ENCODE assay signal across 18 mouse cellular contexts in the genomic region with DNA sequence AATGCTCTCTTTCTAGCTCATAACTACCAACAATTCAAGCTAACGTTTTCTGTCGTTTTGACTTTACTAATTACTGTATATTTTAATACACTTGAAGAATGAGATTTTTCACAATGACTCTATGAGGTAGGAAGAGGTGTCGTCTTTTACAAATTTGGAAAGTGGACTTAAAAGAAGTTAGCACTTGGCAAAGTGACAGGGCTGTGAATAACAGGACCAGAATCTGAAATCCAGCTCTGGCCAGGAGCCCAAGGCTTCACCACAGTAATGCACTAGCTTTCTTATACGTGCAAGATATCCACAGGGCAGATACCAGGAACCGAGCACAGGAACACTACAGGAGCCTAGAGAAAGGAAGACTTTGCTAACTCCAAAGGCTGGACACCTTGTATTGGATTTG. TPM values are rescaled to one million over a fixed set of nuclear protein-coding genes. Genes with fewer than 3 reads are reported as not detected.
DNase-seq lines count a peak whose midpoint lies in the region; ATAC-seq lines count a peak whose summit lies in the region.
"Had no signal": no experiment of that assay in that cellular context is flagged by ENCODE, and none has a peak within 500 bp of the region (broad histone marks: within the 10 kb centered on the region; RNA-seq: fewer than 3 reads in every experiment).

No protein-coding gene starts in this region.

- H3K36me3 ChIP-seq in embryonic facial prominence, embryonic 13.5 days: no peaks in the 10 kb centered on the region
- H3K36me3 ChIP-seq in embryonic facial prominence, embryonic 10.5 days (replicated peaks): no peaks in the 10 kb centered on the region
- H3K36me3 ChIP-seq in intestine, embryonic 14.5 days (ENCODE audit: control insufficient read depth, insufficient read depth, low read length): no peaks in the 10 kb centered on the region
- no peaks in the 10 kb centered on the region for H3K36me3 ChIP-seq in intestine, embryonic 16.5 days (ENCODE audit: control insufficient read depth, insufficient read depth, low read length)
- H3K36me3 ChIP-seq: G1E; intestine, embryonic 15.5 days; lung, embryonic 15.5 days had no signal

- H3K9me3 ChIP-seq in embryonic facial prominence, embryonic 13.5 days: no peaks in the 10 kb centered on the region
- H3K9me3 ChIP-seq in embryonic facial prominence, embryonic 10.5 days: no peaks in the 10 kb centered on the region
- no peaks in the 10 kb centered on the region for H3K9me3 ChIP-seq in intestine, embryonic 14.5 days (ENCODE audit: control insufficient read depth, low read length)
- H3K9me3 ChIP-seq in intestine, embryonic 16.5 days (ENCODE audit: control insufficient read depth, low read length): no peaks in the 10 kb centered on the region
- H3K9me3 ChIP-seq: G1E; intestine, embryonic 15.5 days; lung, embryonic 15.5 days had no signal

- no peak overlapping the region for H3K9ac ChIP-seq in embryonic facial prominence, embryonic 13.5 days
- no peak overlapping the region for H3K9ac ChIP-seq in intestine, embryonic 14.5 days (ENCODE audit: low read length)
- no peak overlapping the region for H3K9ac ChIP-seq in intestine, embryonic 16.5 days (ENCODE audit: low read depth, low read length)
- H3K9ac ChIP-seq: intestine, embryonic 15.5 days; lung, embryonic 15.5 days had no signal

- no peak for DNase-seq in embryonic facial prominence, embryonic 10.5 days (ENCODE audit: low spot score)
- no peak for DNase-seq in intestine, embryonic 14.5 days (ENCODE audit: low spot score)
- peak; percentile 32 for DNase-seq in urinary bladder, postnatal 14 days (ENCODE audit: low spot score)
- no peak for DNase-seq in urinary bladder, adult 18-20 months (ENCODE audit: low spot score in 2 of 2)
- no peak for DNase-seq in lung, postnatal 14 days
- no peak for DNase-seq in cerebellum, adult 9-10 months
- DNase-seq: gastrocnemius, postnatal 36 days; kidney, postnatal 14 days; layer of hippocampus, postnatal 36 days; liver; spleen, adult 18-20 months had no signal

- H3K4me2 ChIP-seq in embryonic facial prominence, embryonic 13.5 days: no peak overlapping the region
- no peak overlapping the region for H3K4me2 ChIP-seq in intestine, embryonic 14.5 days (ENCODE audit: low read length)
- no peak overlapping the region for H3K4me2 ChIP-seq in intestine, embryonic 16.5 days (ENCODE audit: low read depth, low read length)
- H3K4me2 ChIP-seq: intestine, embryonic 15.5 days; lung, embryonic 15.5 days had no signal

- H3K27me3 ChIP-seq in embryonic facial prominence, embryonic 13.5 days: no peaks in the 10 kb centered on the region
- no peaks in the 10 kb centered on the region for H3K27me3 ChIP-seq in embryonic facial prominence, embryonic 10.5 days (replicated peaks; ENCODE audit: low read depth, poor library complexity, severe bottlenecking)
- H3K27me3 ChIP-seq in intestine, embryonic 14.5 days (replicated peaks; ENCODE audit: control insufficient read depth, insufficient read depth, low read length): no peaks in the 10 kb centered on the region
- H3K27me3 ChIP-seq in intestine, embryonic 16.5 days (replicated peaks; ENCODE audit: control insufficient read depth, insufficient read depth, low read length): peaks cover 11% of the 10 kb centered on the region; the same call in 1 of the 2 replicates
- H3K27me3 ChIP-seq: lung, embryonic 15.5 days had no signal

- 61% methylated on average over 5 of the region's 5 CpGs for WGBS in embryonic facial prominence, embryonic 13.5 days
- WGBS in embryonic facial prominence, embryonic 10.5 days: 79% methylated on average over 5 of the region's 5 CpGs
- 46% methylated on average over 5 of the region's 5 CpGs for WGBS in intestine, embryonic 14.5 days
- WGBS in intestine, embryonic 16.5 days: 56% methylated on average over 5 of the region's 5 CpGs

- no peak overlapping the region for H3K4me3 ChIP-seq in embryonic facial prominence, embryonic 13.5 days
- H3K4me3 ChIP-seq in embryonic facial prominence, embryonic 10.5 days: no peak overlapping the region
- no peak overlapping the region for H3K4me3 ChIP-seq in intestine, embryonic 14.5 days (ENCODE audit: low read depth, low read length)
- H3K4me3 ChIP-seq in intestine, embryonic 16.5 days (ENCODE audit: low read length): no peak overlapping the region
- H3K4me3 ChIP-seq: intestine, embryonic 15.5 days; lung, embryonic 15.5 days had no signal

- H3K27ac ChIP-seq in embryonic facial prominence, embryonic 13.5 days: 0 out of 2 replicates have a peak overlapping the region, but pooled peaks have one; percentile 52
- H3K27ac ChIP-seq in embryonic facial prominence, embryonic 10.5 days (replicated peaks): no peak overlapping the region
- peak overlapping the region; percentile 30; the same call in 1 of the 2 replicates for H3K27ac ChIP-seq in intestine, embryonic 14.5 days (ENCODE audit: low read depth)
- H3K27ac ChIP-seq in intestine, embryonic 16.5 days (ENCODE audit: low read length): no peak overlapping the region
- H3K27ac ChIP-seq: intestine, embryonic 15.5 days; lung, embryonic 15.5 days had no signal

- ATAC-seq in embryonic facial prominence, embryonic 13.5 days (ENCODE audit: insufficient number of reproducible peaks, insufficient read depth, low FRiP score, low TSS enrichment, low read depth): no peak
- ATAC-seq in intestine, embryonic 14.5 days (replicated peaks; ENCODE audit: low FRiP score, low TSS enrichment, low read depth): no peak
- no peak for ATAC-seq in intestine, embryonic 16.5 days
- ATAC-seq: intestine, embryonic 15.5 days had no signal

- H3K4me1 ChIP-seq in embryonic facial prominence, embryonic 13.5 days: peaks cover 9% of the 10 kb centered on the region
- H3K4me1 ChIP-seq in embryonic facial prominence, embryonic 10.5 days: peaks cover 6% of the 10 kb centered on the region
- no peaks in the 10 kb centered on the region for H3K4me1 ChIP-seq in intestine, embryonic 14.5 days (replicated peaks; ENCODE audit: control insufficient read depth, insufficient read depth, low read length)
- H3K4me1 ChIP-seq in intestine, embryonic 16.5 days (ENCODE audit: control insufficient read depth, insufficient read depth, low read length): no peaks in the 10 kb centered on the region

RNA-seq across cellular contexts. Expression of gene F3, which starts 17.2 kb away (rescaled TPM):
- 15.6 and 21.2 TPM in 2 replicates for polyA plus RNA-seq in embryonic facial prominence, embryonic 13.5 days (2015; fragmentation: Nextera tagmentation; extraction: Ambion mirVana)
- 12.1 and 12.8 TPM in 2 replicates for polyA plus RNA-seq in embryonic facial prominence, embryonic 10.5 days (2016; fragmentation: Nextera tagmentation; extraction: Ambion mirVana)
- 23.4 and 24.8 TPM in 2 replicates for polyA plus RNA-seq in intestine, embryonic 14.5 days (2014; fragmentation: Nextera tagmentation; extraction: Ambion mirVana)
- 24.7 and 28.6 TPM in 2 replicates for polyA plus RNA-seq in intestine, embryonic 16.5 days (2015; fragmentation: Nextera tagmentation; extraction: Ambion mirVana)
- polyA plus RNA-seq: G1E had no signal

RNA-seq across cellular contexts. Expression of gene 4930432M17Rik, which starts 35.5 kb away (rescaled TPM):
- not detected in 2 replicates for polyA plus RNA-seq in embryonic facial prominence, embryonic 13.5 days (2015; fragmentation: Nextera tagmentation; extraction: Ambion mirVana)
- not detected in 2 replicates for polyA plus RNA-seq in embryonic facial prominence, embryonic 10.5 days (2016; fragmentation: Nextera tagmentation; extraction: Ambion mirVana)
- not detected in 2 replicates for polyA plus RNA-seq in intestine, embryonic 14.5 days (2014; fragmentation: Nextera tagmentation; extraction: Ambion mirVana)
- polyA plus RNA-seq in intestine, embryonic 16.5 days (2015; fragmentation: Nextera tagmentation; extraction: Ambion mirVana): not detected in 2 replicates
- polyA plus RNA-seq: C2C12; G1E; heart, postnatal 0 days; intestine, embryonic 15.5 days; lung, embryonic 15.5 days had no signal

Comparison
In these comparisons a context has a peak if more than half of its experiments do, and no peak if none do; other contexts are left out.
1. H3K27ac ChIP-seq: peak in embryonic facial prominence, embryonic 13.5 days (single experiment) and intestine, embryonic 14.5 days (single experiment); none in embryonic facial prominence, embryonic 10.5 days (single experiment) and intestine, embryonic 16.5 days (single experiment).